Mouse (Mus musculus) C2C12 (cell line): Measurements from ENCODE around the gene Midn. TPM values are rescaled to one million over a fixed set of nuclear protein-coding genes. Genes with fewer than 3 reads are reported as not detected.

Source experiments
- H3K27me3 ChIP-seq: one replicate; pipeline ENCODE4 v1.6.1; 2011; ENCODE audit not compliant: control insufficient read depth, insufficient read depth, insufficient read length
- H3K36me3 ChIP-seq: one replicate; pipeline ENCODE4 v1.6.1; 2011; ENCODE audit not compliant: control insufficient read depth, insufficient read depth
- H3K4me3 ChIP-seq: one replicate; pipeline ENCODE4 v1.5.1; 2011; ENCODE audit warnings: mild to moderate bottlenecking, control low read depth; ENCODE audit not compliant: poor library complexity, insufficient read depth, severe bottlenecking
- H3K79me2 ChIP-seq: one replicate; pipeline ENCODE4 v1.6.1; 2011; ENCODE audit not compliant: control insufficient read depth, insufficient read depth
- H3K79me3 ChIP-seq: one replicate; pipeline ENCODE4 v1.6.1; 2011; ENCODE audit warnings: low read depth, control low read depth
- H3ac ChIP-seq: one replicate; pipeline ENCODE3; 2011; ENCODE audit warnings: low read depth; ENCODE audit not compliant: control insufficient read depth, insufficient read length
- CEBPB ChIP-seq: IDR thresholded peaks from one replicate; pipeline ENCODE4 v1.6.1; 2011; ENCODE audit warnings: low read depth, mild to moderate bottlenecking, control low read depth, moderate library complexity
- CTCF ChIP-seq: IDR thresholded peaks from one replicate; pipeline ENCODE4 v1.5.1; 2011; ENCODE audit not compliant: control insufficient read depth, insufficient read depth, insufficient read length
- FOSL1 ChIP-seq: IDR thresholded peaks from one replicate; pipeline ENCODE4 v1.8.0; 2011; ENCODE audit warnings: mild to moderate bottlenecking, low read length; ENCODE audit not compliant: poor library complexity, insufficient read depth, severe bottlenecking
- MAX ChIP-seq: IDR thresholded peaks from one replicate; pipeline ENCODE4 v1.6.1; 2011; ENCODE audit warnings: mild to moderate bottlenecking, control low read depth
- MYOD1 ChIP-seq: IDR thresholded peaks from one replicate; pipeline ENCODE4 v1.6.1; 2011; ENCODE audit warnings: low read depth; ENCODE audit not compliant: control insufficient read depth, insufficient read length
- MYOG ChIP-seq: IDR thresholded peaks from one replicate; pipeline ENCODE4 v1.6.1; 2011; ENCODE audit not compliant: control insufficient read depth, insufficient read length; ENCODE audit errors: extremely low read depth
- USF1 ChIP-seq: IDR thresholded peaks from one replicate; pipeline ENCODE4 v1.6.1; 2011; ENCODE audit warnings: low read depth, mild to moderate bottlenecking, control low read depth, moderate library complexity
- polyA plus RNA-seq: library from polyadenylated mRNA; unstranded; fragments of >200 nt; fragmentation: generic; extraction: Trizol; gene quantifications from one replicate; pipeline ENCODE4 v1.2.1, GENCODE M21; 2012; ENCODE audit warnings: missing spikeins

The Midn gene
- polyA plus RNA-seq, 1 experiment: 77.5 TPM

- H3K27me3 ChIP-seq: no peaks in the 10 kb centered on the region
- H3K79me2 ChIP-seq: peaks cover 41% of the 10 kb centered on the region
- peaks cover 51% of the 10 kb centered on the region for H3K36me3 ChIP-seq
- H3K4me3 ChIP-seq: peak overlapping the region; percentile 21
- TF ChIP-seq CTCF: no peak
- no peak for TF ChIP-seq MYOD1
- TF ChIP-seq MYOG: no peak
- no peak for TF ChIP-seq MAX
- no peak for TF ChIP-seq USF1
- TF ChIP-seq CEBPB: no peak
- no peak for TF ChIP-seq FOSL1
- no peak overlapping the region for H3ac ChIP-seq
- H3K79me3 ChIP-seq: peaks cover 29% of the 10 kb centered on the region
Observed at GRCm38 (mm10) chr10:80158307-80158986, 10.4 kb downstream of the Midn start.

GRCm38 (mm10) chr10:80159021-80159560 lies 11.0 kb downstream of the Midn start:
- Histone ChIP-seq H3K4me3 (peak overlapping the region; percentile 27), H3K79me2 (peaks cover 35% of the 10 kb centered on the region), H3K27me3 (no peaks in the 10 kb centered on the region), H3K79me3 (peaks cover 23% of the 10 kb centered on the region), H3ac (peak overlapping the region; percentile 43), H3K36me3 (peaks cover 45% of the 10 kb centered on the region)
- no peak for TF ChIP-seq MAX
- TF ChIP-seq MYOG: no peak
- no peak for TF ChIP-seq USF1
- TF ChIP-seq CEBPB: no peak
- no peak for TF ChIP-seq CTCF
- no peak for TF ChIP-seq FOSL1
- no peak for TF ChIP-seq MYOD1

- peaks cover 15% of the 10 kb centered on the region for H3K79me3 ChIP-seq
- peak overlapping the region; percentile 29 for H3K4me3 ChIP-seq
- H3K36me3 ChIP-seq: peaks cover 38% of the 10 kb centered on the region
- TF ChIP-seq MAX (peak; percentile 71), CEBPB (no peak)
- H3K27me3 ChIP-seq: no peaks in the 10 kb centered on the region
- H3ac ChIP-seq: peak overlapping the region; percentile 43
- H3K79me2 ChIP-seq: peaks cover 28% of the 10 kb centered on the region
Observed at GRCm38 (mm10) chr10:80159561-80160454, 11.7 kb downstream of the Midn start.

- peak overlapping the region; percentile 29 for H3K4me3 ChIP-seq
- no peaks in the 10 kb centered on the region for H3K27me3 ChIP-seq
- H3K79me2 ChIP-seq: peaks cover 18% of the 10 kb centered on the region
- H3ac ChIP-seq: peak overlapping the region; percentile 54
- peaks cover 6% of the 10 kb centered on the region for H3K79me3 ChIP-seq
- TF ChIP-seq FOSL1 (no peak), MYOD1 (peak; percentile 37)
- peaks cover 29% of the 10 kb centered on the region for H3K36me3 ChIP-seq
Observed at GRCm38 (mm10) chr10:80160455-80161371, 12.6 kb downstream of the Midn start.

GRCm38 (mm10) chr10:80161522-80162242 lies 13.6 kb downstream of the Midn start:
- Histone ChIP-seq H3K79me3 (no peaks in the 10 kb centered on the region), H3K36me3 (peaks cover 19% of the 10 kb centered on the region), H3K27me3 (no peaks in the 10 kb centered on the region), H3K79me2 (peaks cover 9% of the 10 kb centered on the region), H3ac (peak overlapping the region; percentile 19), H3K4me3 (peak overlapping the region; percentile 29)
- no peak for TF ChIP-seq MAX
- TF ChIP-seq MYOG: no peak
- TF ChIP-seq CEBPB: peak; percentile 92
- no peak for TF ChIP-seq CTCF
- peak; percentile 90 for TF ChIP-seq MYOD1
- no peak for TF ChIP-seq FOSL1
- no peak for TF ChIP-seq USF1
